Mouse (Mus musculus) hematopoietic stem cell, adult 5-6 weeks (primary cell): Measurements from ENCODE around the gene 2310007B03Rik. TPM values are rescaled to one million over a fixed set of nuclear protein-coding genes. Genes with fewer than 3 reads are reported as not detected.
A peak's percentile ranks its signal among the peaks of the same experiment; 100 is the strongest.

ENCODE experiments used
- ATAC-seq, 2 experiments: fragments of 125-278 bp in 1 of 2; replicated peaks in 1 of 2; 2 replicates each; pipeline ENCODE4 v1.8.0; 2016 to 2017; ENCODE audit warnings: inconsistent platforms in 2 of 2, mild to moderate bottlenecking in 2 of 2, moderate number of reproducible peaks in 2 of 2, low read depth in 1 of 2, moderate TSS enrichment in 1 of 2; ENCODE audit not compliant: low FRiP score in 2 of 2, poor library complexity in 2 of 2, severe bottlenecking in 2 of 2, insufficient read depth in 1 of 2, low TSS enrichment in 1 of 2
- total RNA-seq: library from RNA; stranded (forward); fragments of 172-1452, 232-1000 nt; gene quantifications from 2 replicates; pipeline ENCODE4 v1.2.3, GENCODE M21; 2017

Gene 2310007B03Rik
- total RNA-seq, 1 experiment from 2014 or later, result not detected

- ATAC-seq, result peak in 1 of 2 experiments; percentile 29; a peak in 1 of 4 replicates
Measured at GRCm38 (mm10) chr1:93165447-93165846, 4.7 kb upstream of the 2310007B03Rik start.

GRCm38 (mm10) chr1:93162588-93162987, 1.8 kb upstream of the 2310007B03Rik start:
- ATAC-seq, result no peak

GRCm38 (mm10) chr1:93161921-93162320, 1.2 kb upstream of the 2310007B03Rik start:
- ATAC-seq, result no peak

- ATAC-seq, result no peak
Measured at GRCm38 (mm10) chr1:93161350-93161749, 602 bp upstream of the 2310007B03Rik start.

- no peak for ATAC-seq
Measured at GRCm38 (mm10) chr1:93159566-93160500, 915 bp downstream of the 2310007B03Rik start.

GRCm38 (mm10) chr1:93158916-93159315, 1.8 kb downstream of the 2310007B03Rik start:
- no peak for ATAC-seq

- no peak for ATAC-seq
Measured at GRCm38 (mm10) chr1:93157566-93157965, 3.2 kb downstream of the 2310007B03Rik start.

- ATAC-seq, result no peak
Measured at GRCm38 (mm10) chr1:93150907-93151661, 9.7 kb downstream of the 2310007B03Rik start.

- ATAC-seq, result no peak
Measured at GRCm38 (mm10) chr1:93144176-93144575, 16.6 kb downstream of the 2310007B03Rik start.

GRCm38 (mm10) chr1:93142871-93143270, 17.9 kb downstream of the 2310007B03Rik start:
- no peak for ATAC-seq

GRCm38 (mm10) chr1:93139713-93140112, 21.0 kb downstream of the 2310007B03Rik start:
- ATAC-seq, result no peak

GRCm38 (mm10) chr1:93138534-93138933, 22.2 kb downstream of the 2310007B03Rik start:
- no peak for ATAC-seq

GRCm38 (mm10) chr1:93135036-93135526, 25.7 kb downstream of the 2310007B03Rik start, which contains the start of gene Agxt:
Gene Agxt (plus strand): TSS chr1:93135240.
- no peak for ATAC-seq

GRCm38 (mm10) chr1:93132676-93133075, 28.1 kb downstream of the 2310007B03Rik start:
- ATAC-seq, result no peak

GRCm38 (mm10) chr1:93130242-93130983, 30.3 kb downstream of the 2310007B03Rik start:
- no peak for ATAC-seq

GRCm38 (mm10) chr1:93128710-93129349, 31.9 kb downstream of the 2310007B03Rik start:
- ATAC-seq, result no peak

- ATAC-seq, result no peak
Measured at GRCm38 (mm10) chr1:93128209-93128608, 32.5 kb downstream of the 2310007B03Rik start.
